Mouse (Mus musculus) layer of hippocampus, adult 11-12 months (tissue): ENCODE results near the gene Elf5.

ENCODE experiments used
- DNase-seq: peaks from one replicate; pipeline ENCODE4 v3.0.0; 2022; ENCODE audit warnings: low spot score

The Elf5 gene

GRCm38 (mm10) chr2:103411348-103411747 lies at the start of gene Elf5:
TSS of gene Elf5 (plus strand) at chr2:103411688.
- DNase-seq, result no peak

- DNase-seq, result peak; percentile 10
These were observed 38.9 kb upstream of the Elf5 start for GRCm38 (mm10) chr2:103372541-103372940.

- no peak for DNase-seq
These were observed 31.9 kb upstream of the Elf5 start for GRCm38 (mm10) chr2:103379502-103380160.

GRCm38 (mm10) chr2:103382174-103382573 lies 29.3 kb upstream of the Elf5 start:
- DNase-seq, result no peak

GRCm38 (mm10) chr2:103387881-103388280 lies 23.6 kb upstream of the Elf5 start:
- no peak for DNase-seq

- no peak for DNase-seq
These were observed 23.2 kb upstream of the Elf5 start for GRCm38 (mm10) chr2:103388311-103388710.

- peak; percentile 65 for DNase-seq
These were observed 21.2 kb upstream of the Elf5 start for GRCm38 (mm10) chr2:103390086-103390988.

- DNase-seq, result no peak
These were observed 19.9 kb upstream of the Elf5 start for GRCm38 (mm10) chr2:103391626-103392025.

- no peak for DNase-seq
These were observed 13.4 kb upstream of the Elf5 start for GRCm38 (mm10) chr2:103398110-103398509.

GRCm38 (mm10) chr2:103400691-103401090 lies 10.8 kb upstream of the Elf5 start:
- DNase-seq, result no peak

GRCm38 (mm10) chr2:103406239-103406638 lies 5.2 kb upstream of the Elf5 start:
- no peak for DNase-seq

GRCm38 (mm10) chr2:103411816-103412215 lies 328 bp downstream of the Elf5 start:
- DNase-seq, result no peak

GRCm38 (mm10) chr2:103413381-103413780 lies 1.9 kb downstream of the Elf5 start:
- no peak for DNase-seq

- no peak for DNase-seq
These were observed 4.3 kb downstream of the Elf5 start for GRCm38 (mm10) chr2:103415774-103416173.

- DNase-seq, result no peak
These were observed 9.4 kb downstream of the Elf5 start for GRCm38 (mm10) chr2:103420650-103421507.

GRCm38 (mm10) chr2:103423884-103424283 lies 12.4 kb downstream of the Elf5 start:
- DNase-seq, result no peak

- peak; percentile 75 for DNase-seq
These were observed 13.0 kb downstream of the Elf5 start for GRCm38 (mm10) chr2:103424349-103425026.

- DNase-seq, result no peak
These were observed 14.1 kb downstream of the Elf5 start for GRCm38 (mm10) chr2:103425456-103426063.

- no peak for DNase-seq
These were observed 16.9 kb downstream of the Elf5 start for GRCm38 (mm10) chr2:103428356-103428755.

- DNase-seq, result no peak
These were observed 19.2 kb downstream of the Elf5 start for GRCm38 (mm10) chr2:103430712-103431111.

- no peak for DNase-seq
These were observed 21.3 kb downstream of the Elf5 start for GRCm38 (mm10) chr2:103432695-103433275.
